Mouse (Mus musculus) C2C12 (cell line): ENCODE measurements around the gene Uba52. TPM values are rescaled to one million over a fixed set of nuclear protein-coding genes. Genes with fewer than 3 reads are reported as not detected.

Experiments
- H3K27me3 ChIP-seq: one replicate; pipeline ENCODE4 v1.6.1; 2011; ENCODE audit not compliant: control insufficient read depth, insufficient read depth, insufficient read length
- H3K36me3 ChIP-seq: one replicate; pipeline ENCODE4 v1.6.1; 2011; ENCODE audit not compliant: control insufficient read depth, insufficient read depth
- H3K4me3 ChIP-seq: one replicate; pipeline ENCODE4 v1.5.1; 2011; ENCODE audit warnings: mild to moderate bottlenecking, control low read depth; ENCODE audit not compliant: poor library complexity, insufficient read depth, severe bottlenecking
- H3K79me2 ChIP-seq: one replicate; pipeline ENCODE4 v1.6.1; 2011; ENCODE audit not compliant: control insufficient read depth, insufficient read depth
- H3K79me3 ChIP-seq: one replicate; pipeline ENCODE4 v1.6.1; 2011; ENCODE audit warnings: low read depth, control low read depth
- H3ac ChIP-seq: one replicate; pipeline ENCODE3; 2011; ENCODE audit warnings: low read depth; ENCODE audit not compliant: control insufficient read depth, insufficient read length
- CEBPB ChIP-seq: IDR thresholded peaks from one replicate; pipeline ENCODE4 v1.6.1; 2011; ENCODE audit warnings: low read depth, mild to moderate bottlenecking, control low read depth, moderate library complexity
- CTCF ChIP-seq: IDR thresholded peaks from one replicate; pipeline ENCODE4 v1.5.1; 2011; ENCODE audit not compliant: control insufficient read depth, insufficient read depth, insufficient read length
- FOSL1 ChIP-seq: IDR thresholded peaks from one replicate; pipeline ENCODE4 v1.8.0; 2011; ENCODE audit warnings: mild to moderate bottlenecking, low read length; ENCODE audit not compliant: poor library complexity, insufficient read depth, severe bottlenecking
- MAX ChIP-seq: IDR thresholded peaks from one replicate; pipeline ENCODE4 v1.6.1; 2011; ENCODE audit warnings: mild to moderate bottlenecking, control low read depth
- MYOD1 ChIP-seq: IDR thresholded peaks from one replicate; pipeline ENCODE4 v1.6.1; 2011; ENCODE audit warnings: low read depth; ENCODE audit not compliant: control insufficient read depth, insufficient read length
- MYOG ChIP-seq: IDR thresholded peaks from one replicate; pipeline ENCODE4 v1.6.1; 2011; ENCODE audit not compliant: control insufficient read depth, insufficient read length; ENCODE audit errors: extremely low read depth
- USF1 ChIP-seq: IDR thresholded peaks from one replicate; pipeline ENCODE4 v1.6.1; 2011; ENCODE audit warnings: low read depth, mild to moderate bottlenecking, control low read depth, moderate library complexity
- polyA plus RNA-seq: library from polyadenylated mRNA; unstranded; fragments of >200 nt; fragmentation: generic; extraction: Trizol; gene quantifications from one replicate; pipeline ENCODE4 v1.2.1, GENCODE M21; 2012; ENCODE audit warnings: missing spikeins

The Uba52 gene
- polyA plus RNA-seq, 1 experiment: 1,556 TPM

DNA sequence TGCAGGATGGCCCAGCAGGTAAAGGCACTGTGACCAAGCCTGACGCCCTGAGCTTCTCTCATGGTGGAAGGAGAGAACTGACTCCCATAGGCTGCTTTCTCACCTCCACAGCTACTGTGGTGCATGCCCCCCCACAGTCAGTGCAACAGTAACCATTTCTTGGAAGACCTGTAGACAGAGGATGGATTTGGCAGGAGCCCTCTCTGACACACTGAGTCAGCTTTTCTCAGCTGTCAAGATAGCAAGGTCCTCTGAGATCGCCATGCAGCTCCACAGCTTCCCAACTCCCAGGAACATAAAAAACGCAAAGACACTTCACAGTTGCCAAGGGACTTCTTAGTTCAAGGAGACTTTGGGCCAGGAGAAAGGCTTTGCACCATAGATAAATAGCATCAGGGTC lies 52.1 kb downstream of the Uba52 start:
- Histone ChIP-seq H3K36me3 (peaks cover 8% of the 10 kb centered on the region), H3K27me3 (no peaks in the 10 kb centered on the region), H3K4me3 (no peak overlapping the region), H3K79me2 (peaks cover 41% of the 10 kb centered on the region), H3K79me3 (peaks cover 12% of the 10 kb centered on the region), H3ac (no peak overlapping the region)
- no peak for TF ChIP-seq MYOD1
- TF ChIP-seq USF1: no peak
- TF ChIP-seq MAX: no peak
- TF ChIP-seq MYOG: no peak
- no peak for TF ChIP-seq CEBPB
- no peak for TF ChIP-seq CTCF
- no peak for TF ChIP-seq FOSL1

Other genes with a start within 250 kb of the Uba52 start
- gene Homer3, start 228.0 kb downstream of the Uba52 start, polyA plus RNA-seq: 66.5 TPM
- 136 TPM for gene Ddx49, start 208.3 kb downstream of the Uba52 start, polyA plus RNA-seq
- gene Cope, start 208.3 kb downstream of the Uba52 start, polyA plus RNA-seq: 158 TPM
- gene Cers1, start 195.0 kb downstream of the Uba52 start, polyA plus RNA-seq: 0.23 TPM
- gene Gdf1, start 181.0 kb downstream of the Uba52 start, polyA plus RNA-seq: 0.16 TPM
- gene Upf1, start 157.5 kb downstream of the Uba52 start, polyA plus RNA-seq: 47.2 TPM
- 0.20 TPM for gene Comp, start 137.2 kb downstream of the Uba52 start, polyA plus RNA-seq
- 11.7 TPM for gene Crtc1, start 71.2 kb downstream of the Uba52 start, polyA plus RNA-seq
- gene Klhl26, start 33.8 kb downstream of the Uba52 start, polyA plus RNA-seq: 34.4 TPM
- 0.36 TPM for gene Tmem59l, start 23.4 kb downstream of the Uba52 start, polyA plus RNA-seq
- 294 TPM for gene Crlf1, start 17.6 kb downstream of the Uba52 start, polyA plus RNA-seq
- gene Rex1bd, start 4.0 kb downstream of the Uba52 start, polyA plus RNA-seq: 199 TPM
- gene Fkbp8, start 16.9 kb upstream of the Uba52 start, polyA plus RNA-seq: 256 TPM
- 47.5 TPM for gene Kxd1, start 17.2 kb upstream of the Uba52 start, polyA plus RNA-seq
- 12.3 TPM for gene Ell, start 28.7 kb upstream of the Uba52 start, polyA plus RNA-seq
- gene Isyna1, start 83.6 kb upstream of the Uba52 start, polyA plus RNA-seq: 78.6 TPM
- gene Ssbp4, start 98.1 kb upstream of the Uba52 start, polyA plus RNA-seq: 193 TPM
- not detected for gene Lrrc25, start 105.4 kb upstream of the Uba52 start, polyA plus RNA-seq
- 20.9 TPM for gene Gdf15, start 121.7 kb upstream of the Uba52 start, polyA plus RNA-seq
- 34.9 TPM for gene Pgpep1, start 149.6 kb upstream of the Uba52 start, polyA plus RNA-seq
- gene Lsm4, start 162.4 kb upstream of the Uba52 start, polyA plus RNA-seq: 300 TPM
- gene Jund, start 188.1 kb upstream of the Uba52 start, polyA plus RNA-seq: 128 TPM
- gene Iqcn, start 192.7 kb upstream of the Uba52 start, polyA plus RNA-seq: 0.01 TPM
- not detected for gene Gm3336, start 207.7 kb upstream of the Uba52 start, polyA plus RNA-seq
- gene Pde4c, start 212.9 kb upstream of the Uba52 start, polyA plus RNA-seq: 0.01 TPM
- gene Rab3a, start 243.9 kb upstream of the Uba52 start, polyA plus RNA-seq: 14.4 TPM